ENCODE assay signal across 18 mouse cellular contexts in genomic region chr11:51960061-51960460, GRCm38 (mm10).
"Had no signal": no experiment of that assay in that cellular context is flagged by ENCODE, and none has a peak within 500 bp of the region (broad histone marks: within the 10 kb centered on the region; RNA-seq: fewer than 3 reads in every experiment).

No protein-coding gene starts in this region.

- H3K27ac ChIP-seq: midbrain, embryonic 10.5 days; midbrain, embryonic 12.5 days; neural tube, embryonic 13.5 days; neural tube, embryonic 15.5 days had no signal

- H3K9ac ChIP-seq: lung, embryonic 14.5 days; midbrain, embryonic 12.5 days; neural tube, embryonic 13.5 days; neural tube, embryonic 15.5 days had no signal

- H3K4me1 ChIP-seq: midbrain, embryonic 10.5 days; midbrain, embryonic 12.5 days; neural tube, embryonic 13.5 days; neural tube, embryonic 15.5 days had no signal

- H3K36me3 ChIP-seq: midbrain, embryonic 10.5 days; midbrain, embryonic 12.5 days; neural tube, embryonic 13.5 days; neural tube, embryonic 15.5 days had no signal

- DNase-seq: lung, embryonic 14.5 days; lung, postnatal 10 days; lung, postnatal 4 days; midbrain, embryonic 14.5 days; retina, postnatal 1 day; right cerebral cortex, adult 18-20 months; right cerebral cortex, postnatal 25 days; right cerebral cortex, postnatal 4 days; spleen, adult 18-20 months; thymus, adult 18-20 months; thymus, postnatal 14 days; thymus, postnatal 36 days had no signal

- H3K9me3 ChIP-seq: midbrain, embryonic 10.5 days; midbrain, embryonic 12.5 days; neural tube, embryonic 15.5 days had no signal

- ATAC-seq: midbrain, embryonic 16.5 days had no signal

- H3K4me2 ChIP-seq: lung, embryonic 14.5 days; midbrain, embryonic 12.5 days; neural tube, embryonic 13.5 days; neural tube, embryonic 15.5 days had no signal

- H3K27me3 ChIP-seq: midbrain, embryonic 12.5 days; neural tube, embryonic 13.5 days; neural tube, embryonic 15.5 days had no signal

- H3K4me3 ChIP-seq: midbrain, embryonic 10.5 days; midbrain, embryonic 12.5 days; myocyte; neural tube, embryonic 13.5 days; neural tube, embryonic 15.5 days had no signal
